Mouse (Mus musculus): Measurements from ENCODE around the gene Akap7. TPM values are rescaled to one million over a fixed set of nuclear protein-coding genes. Genes with fewer than 3 reads are reported as not detected.

The Akap7 gene
- polyA plus RNA-seq, 1 experiment: 9.0 TPM

- Histone ChIP-seq H3K4me2 (ENCODE audit: low read depth) (no peak overlapping the region), H3K4me3 (no peak overlapping the region), H3K36me3 (ENCODE audit: control insufficient read depth, insufficient read depth) (no peaks in the 10 kb centered on the region), H3K27me3 (ENCODE audit: control insufficient read depth, insufficient read depth, insufficient read length) (no peaks in the 10 kb centered on the region), H3K79me2 (ENCODE audit: control insufficient read depth, insufficient read depth) (no peaks in the 10 kb centered on the region), H3ac (ENCODE audit: control insufficient read depth, insufficient read length) (no peak overlapping the region)
- TF ChIP-seq SRF (IDR thresholded peaks at IDR 0.05; ENCODE audit: control insufficient read depth, insufficient read length, low read depth): no peak
- TF ChIP-seq POLR2AphosphoS2 (IDR thresholded peaks at IDR 0.05; ENCODE audit: insufficient read length, low read depth): no peak
- TF ChIP-seq POLR2A (IDR thresholded peaks at IDR 0.05; ENCODE audit: insufficient read length, low read depth): no peak
- no peak for TF ChIP-seq TCF12 (IDR thresholded peaks at IDR 0.05; ENCODE audit: insufficient read depth, poor library complexity, severe bottlenecking)
- no peak for TF ChIP-seq TCF3 (IDR thresholded peaks at IDR 0.05; ENCODE audit: insufficient read length, low read depth)
- no peak for TF ChIP-seq MAX (IDR thresholded peaks at IDR 0.05; ENCODE audit: low read depth)
- no peak for TF ChIP-seq REST (IDR thresholded peaks at IDR 0.05; ENCODE audit: insufficient read depth, insufficient read length)
Measured at GRCm38 (mm10) chr10:25305146-25305545, 2.5 kb downstream of the Akap7 start.

- no peak overlapping the region for H3K4me2 ChIP-seq (ENCODE audit: low read depth)
- H3K4me3 ChIP-seq: no peak overlapping the region
- H3ac ChIP-seq (ENCODE audit: control insufficient read depth, insufficient read length): no peak overlapping the region
- H3K36me3 ChIP-seq (ENCODE audit: control insufficient read depth, insufficient read depth): no peaks in the 10 kb centered on the region
- H3K79me2 ChIP-seq (ENCODE audit: control insufficient read depth, insufficient read depth): no peaks in the 10 kb centered on the region
- H3K27me3 ChIP-seq (ENCODE audit: control insufficient read depth, insufficient read depth, insufficient read length): no peaks in the 10 kb centered on the region
- TF ChIP-seq MAX (IDR thresholded peaks at IDR 0.05; ENCODE audit: low read depth) (no peak), REST (IDR thresholded peaks at IDR 0.05; ENCODE audit: insufficient read depth, insufficient read length) (no peak), USF1 (IDR thresholded peaks at IDR 0.05; ENCODE audit: low read depth) (no peak), E2F4 (IDR thresholded peaks at IDR 0.05; ENCODE audit: insufficient read depth) (no peak), TCF3 (IDR thresholded peaks at IDR 0.05; ENCODE audit: insufficient read length, low read depth) (no peak), TCF12 (IDR thresholded peaks at IDR 0.05; ENCODE audit: insufficient read depth, poor library complexity, severe bottlenecking) (no peak)
Measured at GRCm38 (mm10) chr10:25304608-25305007, 3.1 kb downstream of the Akap7 start.

GRCm38 (mm10) chr10:25299031-25299529 lies 8.6 kb downstream of the Akap7 start:
- H3K79me2 ChIP-seq (ENCODE audit: control insufficient read depth, insufficient read depth): no peaks in the 10 kb centered on the region
- no peak overlapping the region for H3ac ChIP-seq (ENCODE audit: control insufficient read depth, insufficient read length)
- no peaks in the 10 kb centered on the region for H3K27me3 ChIP-seq (ENCODE audit: control insufficient read depth, insufficient read depth, insufficient read length)
- H3K36me3 ChIP-seq (ENCODE audit: control insufficient read depth, insufficient read depth): no peaks in the 10 kb centered on the region
- no peak overlapping the region for H3K4me3 ChIP-seq
- no peak for TF ChIP-seq TCF3 (IDR thresholded peaks at IDR 0.05; ENCODE audit: insufficient read length, low read depth)
- no peak for TF ChIP-seq SRF (IDR thresholded peaks at IDR 0.05; ENCODE audit: control insufficient read depth, insufficient read length, low read depth)
- no peak for TF ChIP-seq CEBPB (IDR thresholded peaks at IDR 0.05; ENCODE audit: insufficient read depth, poor library complexity, severe bottlenecking)
- no peak for TF ChIP-seq TCF12 (IDR thresholded peaks at IDR 0.05; ENCODE audit: insufficient read depth, poor library complexity, severe bottlenecking)
- no peak for TF ChIP-seq POLR2AphosphoS2 (IDR thresholded peaks at IDR 0.05; ENCODE audit: insufficient read length, low read depth)
- no peak for TF ChIP-seq MYOG (IDR thresholded peaks at IDR 0.05; ENCODE audit: control insufficient read depth in 1 of 3, insufficient read depth in 1 of 3, insufficient read length in 2 of 3, low read depth in 2 of 3)
- no peak overlapping the region for H3K4me2 ChIP-seq (ENCODE audit: low read depth)

GRCm38 (mm10) chr10:25298264-25298671 lies 9.4 kb downstream of the Akap7 start:
- no peak overlapping the region for H3K4me3 ChIP-seq
- no peaks in the 10 kb centered on the region for H3K27me3 ChIP-seq (ENCODE audit: control insufficient read depth, insufficient read depth, insufficient read length)
- no peak overlapping the region for H3ac ChIP-seq (ENCODE audit: control insufficient read depth, insufficient read length)
- peak overlapping the region; percentile 64 for H3K4me2 ChIP-seq (ENCODE audit: low read depth)
- no peaks in the 10 kb centered on the region for H3K36me3 ChIP-seq (ENCODE audit: control insufficient read depth, insufficient read depth)
- TF ChIP-seq REST (IDR thresholded peaks at IDR 0.05; ENCODE audit: insufficient read depth, insufficient read length) (no peak), POLR2AphosphoS2 (IDR thresholded peaks at IDR 0.05; ENCODE audit: insufficient read length, low read depth) (no peak), MAX (IDR thresholded peaks at IDR 0.05; ENCODE audit: low read depth) (no peak), POLR2A (IDR thresholded peaks at IDR 0.05; ENCODE audit: insufficient read length, low read depth) (no peak), MYOG (IDR thresholded peaks at IDR 0.05; ENCODE audit: control insufficient read depth in 1 of 3, insufficient read depth in 1 of 3, insufficient read length in 2 of 3, low read depth in 2 of 3) (no peak), E2F4 (IDR thresholded peaks at IDR 0.05; ENCODE audit: insufficient read depth) (no peak), TCF3 (IDR thresholded peaks at IDR 0.05; ENCODE audit: insufficient read length, low read depth) (no peak), TCF12 (IDR thresholded peaks at IDR 0.05; ENCODE audit: insufficient read depth, poor library complexity, severe bottlenecking) (no peak), USF1 (IDR thresholded peaks at IDR 0.05; ENCODE audit: low read depth) (no peak)
- no peaks in the 10 kb centered on the region for H3K79me2 ChIP-seq (ENCODE audit: control insufficient read depth, insufficient read depth)

GRCm38 (mm10) chr10:25297666-25298263 lies 9.9 kb downstream of the Akap7 start:
- Histone ChIP-seq H3ac (ENCODE audit: control insufficient read depth, insufficient read length) (no peak overlapping the region), H3K4me3 (peak overlapping the region; percentile 40)
- TF ChIP-seq CEBPB (IDR thresholded peaks at IDR 0.05; ENCODE audit: insufficient read depth, poor library complexity, severe bottlenecking) (no peak), TCF3 (IDR thresholded peaks at IDR 0.05; ENCODE audit: insufficient read length, low read depth) (no peak), POLR2A (IDR thresholded peaks at IDR 0.05; ENCODE audit: insufficient read length, low read depth) (no peak), MYOG (IDR thresholded peaks at IDR 0.05; ENCODE audit: control insufficient read depth in 1 of 3, insufficient read depth in 1 of 3, insufficient read length in 2 of 3, low read depth in 2 of 3) (no peak), TCF12 (IDR thresholded peaks at IDR 0.05; ENCODE audit: insufficient read depth, poor library complexity, severe bottlenecking) (no peak), POLR2AphosphoS2 (IDR thresholded peaks at IDR 0.05; ENCODE audit: insufficient read length, low read depth) (no peak), REST (IDR thresholded peaks at IDR 0.05; ENCODE audit: insufficient read depth, insufficient read length) (no peak), MAX (IDR thresholded peaks at IDR 0.05; ENCODE audit: low read depth) (no peak), MYOD1 (IDR thresholded peaks at IDR 0.05; ENCODE audit: control insufficient read depth in 1 of 3, insufficient read length in 2 of 3, low read depth in 2 of 3) (no peak), SRF (IDR thresholded peaks at IDR 0.05; ENCODE audit: control insufficient read depth, insufficient read length, low read depth) (no peak), E2F4 (IDR thresholded peaks at IDR 0.05; ENCODE audit: insufficient read depth) (no peak), USF1 (IDR thresholded peaks at IDR 0.05; ENCODE audit: low read depth) (no peak)

More at GRCm38 (mm10) chr10:25297666-25298263, 9.9 kb downstream of the Akap7 start:
- H3K79me2 ChIP-seq (ENCODE audit: control insufficient read depth, insufficient read depth): no peaks in the 10 kb centered on the region
- no peaks in the 10 kb centered on the region for H3K27me3 ChIP-seq (ENCODE audit: control insufficient read depth, insufficient read depth, insufficient read length)
- H3K4me2 ChIP-seq (ENCODE audit: low read depth): peak overlapping the region; percentile 64
- H3K36me3 ChIP-seq (ENCODE audit: control insufficient read depth, insufficient read depth): no peaks in the 10 kb centered on the region
